Mouse (Mus musculus) hindbrain, embryonic 14.5 days (tissue): Measurements from ENCODE around the gene S100a5. TPM values are rescaled to one million over a fixed set of nuclear protein-coding genes. Genes with fewer than 3 reads are reported as not detected.

Experiments
- ATAC-seq: fragments of 200-750 bp; cut with Nextera tagmentation; 2 replicates; pipeline ENCODE4 v1.8.0; 2017; ENCODE audit warnings: moderate number of reproducible peaks, mild to moderate bottlenecking, moderate TSS enrichment, moderate library complexity; ENCODE audit not compliant: low FRiP score
- DNase-seq: peaks from one replicate; pipeline ENCODE4 v3.0.0-alpha.2; 2015; ENCODE audit warnings: low spot score
- H3K27ac ChIP-seq: fragments of 300-500 bp; sonication (generic); 2 replicates; pipeline ENCODE4 v1.5.1; 2014; ENCODE audit warnings: mild to moderate bottlenecking, moderate library complexity
- H3K27me3 ChIP-seq: fragments of 300-500 bp; sonication (generic); 2 replicates; pipeline ENCODE4 v1.6.1; 2014; ENCODE audit warnings: mild to moderate bottlenecking, low read length, mixed read lengths; ENCODE audit not compliant: control insufficient read depth, insufficient read depth
- H3K36me3 ChIP-seq: fragments of 300-500 bp; sonication (generic); replicated peaks from 2 replicates; pipeline ENCODE4 v1.6.1; 2014; ENCODE audit not compliant: control insufficient read depth, insufficient read depth
- H3K4me1 ChIP-seq: fragments of 300-500 bp; sonication (generic); replicated peaks from 2 replicates; pipeline ENCODE4 v1.6.1; 2014; ENCODE audit warnings: antibody characterized with exemption, low read length, mixed read lengths; ENCODE audit not compliant: control insufficient read depth, insufficient read depth
- H3K4me2 ChIP-seq: fragments of 300-500 bp; sonication (generic); replicated peaks from 2 replicates; pipeline ENCODE4 v1.6.1; 2014; ENCODE audit warnings: mild to moderate bottlenecking, moderate library complexity
- H3K4me3 ChIP-seq: fragments of 300-500 bp; sonication (generic); replicated peaks from 2 replicates; pipeline ENCODE4 v1.5.1; 2014; ENCODE audit warnings: mild to moderate bottlenecking, low read length
- H3K9ac ChIP-seq: fragments of 300-500 bp; sonication (generic); 2 replicates; pipeline ENCODE4 v1.6.1; 2014
- H3K9me3 ChIP-seq: fragments of 300-500 bp; sonication (generic); 2 replicates; pipeline ENCODE4 v1.6.1; 2016; ENCODE audit warnings: low read length; ENCODE audit not compliant: control insufficient read depth
- WGBS: fragments of 180-500 bp; shearing (Covaris S2); extraction: QIAGEN DNeasy Blood & Tissue Kit; methylation state at CpG from one replicate; pipeline ENCODE4 v1.1.7; 2014; 5-methylcytosine and 5-hydroxymethylcytosine counted together
- polyA plus RNA-seq: library from polyadenylated mRNA; unstranded; fragments of >200 nt; fragmentation: Nextera tagmentation; extraction: Ambion mirVana; gene quantifications from 2 replicates; pipeline ENCODE4 v1.2.1, GENCODE M21; 2014

The S100a5 gene
- polyA plus RNA-seq, 1 experiment from 2014 or later: not detected

GRCm38 (mm10) chr3:90596810-90597209 lies 11.5 kb upstream of the S100a5 start:
- WGBS: 89% methylated on average over 6 of the region's 6 CpGs
- no peaks in the 10 kb centered on the region for H3K27me3 ChIP-seq
- H3K9me3 ChIP-seq: no peaks in the 10 kb centered on the region
- no peaks in the 10 kb centered on the region for H3K36me3 ChIP-seq
- no peak overlapping the region for H3K27ac ChIP-seq
- ATAC-seq (no peak), DNase-seq (no peak)
- H3K4me1 ChIP-seq: no peaks in the 10 kb centered on the region
- H3K4me2 ChIP-seq: no peak overlapping the region
- H3K4me3 ChIP-seq: no peak overlapping the region
- no peak overlapping the region for H3K9ac ChIP-seq

GRCm38 (mm10) chr3:90597736-90598135 lies 10.6 kb upstream of the S100a5 start:
- DNase-seq: no peak
- no peak overlapping the region for H3K27ac ChIP-seq
- WGBS: 63% methylated on average over 6 of the region's 6 CpGs
- no peaks in the 10 kb centered on the region for H3K4me1 ChIP-seq
- H3K9me3 ChIP-seq: no peaks in the 10 kb centered on the region
- H3K36me3 ChIP-seq: no peaks in the 10 kb centered on the region
- H3K4me2 ChIP-seq: no peak overlapping the region
- ATAC-seq: no peak
- no peak overlapping the region for H3K4me3 ChIP-seq
- no peaks in the 10 kb centered on the region for H3K27me3 ChIP-seq
- H3K9ac ChIP-seq: no peak overlapping the region

- WGBS: 88% methylated on average over 4 of the region's 4 CpGs
- H3K27ac ChIP-seq: no peak overlapping the region
- DNase-seq: no peak
- H3K27me3 ChIP-seq: no peaks in the 10 kb centered on the region
- no peaks in the 10 kb centered on the region for H3K9me3 ChIP-seq
- H3K4me1 ChIP-seq: no peaks in the 10 kb centered on the region
- no peak overlapping the region for H3K4me2 ChIP-seq
- no peaks in the 10 kb centered on the region for H3K36me3 ChIP-seq
- no peak overlapping the region for H3K4me3 ChIP-seq
- ATAC-seq: no peak
- H3K9ac ChIP-seq: no peak overlapping the region
Observed at GRCm38 (mm10) chr3:90598212-90598611, 10.1 kb upstream of the S100a5 start.

GRCm38 (mm10) chr3:90599401-90599800 lies 8.9 kb upstream of the S100a5 start:
- Histone ChIP-seq H3K4me2 (no peak overlapping the region), H3K4me3 (no peak overlapping the region), H3K9me3 (no peaks in the 10 kb centered on the region), H3K4me1 (0 out of 2 replicates have a peak, but pooled peaks cover 3% of the 10 kb centered on the region), H3K9ac (no peak overlapping the region), H3K36me3 (no peaks in the 10 kb centered on the region), H3K27me3 (no peaks in the 10 kb centered on the region), H3K27ac (no peak overlapping the region)
- WGBS: 72% methylated on average over 3 of the region's 3 CpGs
- DNase-seq: no peak
- no peak for ATAC-seq

GRCm38 (mm10) chr3:90600036-90600435 lies 8.3 kb upstream of the S100a5 start:
- Histone ChIP-seq H3K27ac (no peak overlapping the region), H3K4me2 (no peak overlapping the region), H3K36me3 (no peaks in the 10 kb centered on the region), H3K4me1 (0 out of 2 replicates have a peak, but pooled peaks cover 5% of the 10 kb centered on the region), H3K4me3 (no peak overlapping the region), H3K9ac (no peak overlapping the region), H3K27me3 (no peaks in the 10 kb centered on the region), H3K9me3 (no peaks in the 10 kb centered on the region)
- 85% methylated on average over 6 of the region's 6 CpGs for WGBS
- ATAC-seq (no peak), DNase-seq (no peak)

GRCm38 (mm10) chr3:90600458-90601195 lies 7.7 kb upstream of the S100a5 start:
- WGBS: 85% methylated on average over 8 of the region's 8 CpGs
- Histone ChIP-seq H3K9ac (no peak overlapping the region), H3K27me3 (no peaks in the 10 kb centered on the region), H3K27ac (no peak overlapping the region), H3K4me1 (0 out of 2 replicates have a peak, but pooled peaks cover 5% of the 10 kb centered on the region), H3K4me2 (no peak overlapping the region), H3K4me3 (no peak overlapping the region), H3K36me3 (no peaks in the 10 kb centered on the region), H3K9me3 (no peaks in the 10 kb centered on the region)
- DNase-seq: no peak
- ATAC-seq: no peak

GRCm38 (mm10) chr3:90601486-90602110 lies 6.7 kb upstream of the S100a5 start, which contains the start of gene Gm42674:
Gm42674 (plus strand) TSS chr3:90601904.
- 85% methylated on average over 11 of the region's 11 CpGs for WGBS
- ATAC-seq: no peak
- H3K4me3 ChIP-seq: no peak within 1 kb of the TSS
- H3K9me3 ChIP-seq: no peaks in the 10 kb centered on the region
- no peaks in the 10 kb centered on the region for H3K27me3 ChIP-seq
- no peak for DNase-seq
- H3K27ac ChIP-seq: no peak within 1 kb of the TSS
- H3K4me2 ChIP-seq: no peak within 1 kb of the TSS
- H3K36me3 ChIP-seq: no peaks in the 10 kb centered on the region
- no peak within 1 kb of the TSS for H3K9ac ChIP-seq
- H3K4me1 ChIP-seq: 0 out of 2 replicates have a peak, but pooled peaks cover 5% of the 10 kb centered on the region

GRCm38 (mm10) chr3:90603623-90604022 lies 4.7 kb upstream of the S100a5 start, which contains the start of gene S100a4:
S100a4 (plus strand) TSS chr3:90603771.
- no peak for ATAC-seq
- no peaks in the 10 kb centered on the region for H3K27me3 ChIP-seq
- WGBS: 71% methylated on average over 3 of the region's 3 CpGs
- H3K9me3 ChIP-seq: no peaks in the 10 kb centered on the region
- DNase-seq: no peak
- 0 out of 2 replicates have a peak, but pooled peaks cover 5% of the 10 kb centered on the region for H3K4me1 ChIP-seq
- H3K36me3 ChIP-seq: no peaks in the 10 kb centered on the region
- no peak within 1 kb of the TSS for H3K9ac ChIP-seq
- H3K4me3 ChIP-seq: no peak within 1 kb of the TSS
- no peak within 1 kb of the TSS for H3K4me2 ChIP-seq
- no peak within 1 kb of the TSS for H3K27ac ChIP-seq

GRCm38 (mm10) chr3:90604416-90604815 lies 3.9 kb upstream of the S100a5 start:
- H3K36me3 ChIP-seq: no peaks in the 10 kb centered on the region
- H3K27ac ChIP-seq: no peak overlapping the region
- no peak overlapping the region for H3K9ac ChIP-seq
- DNase-seq (peak; percentile 66), ATAC-seq (peak; percentile 53; the same call in 1 of the 2 replicates)
- no peaks in the 10 kb centered on the region for H3K9me3 ChIP-seq
- no peaks in the 10 kb centered on the region for H3K27me3 ChIP-seq
- H3K4me3 ChIP-seq: no peak overlapping the region
- 0 out of 2 replicates have a peak, but pooled peaks cover 5% of the 10 kb centered on the region for H3K4me1 ChIP-seq
- no peak overlapping the region for H3K4me2 ChIP-seq
- 48% methylated on average over 4 of the region's 4 CpGs for WGBS
